In the genomic region with DNA sequence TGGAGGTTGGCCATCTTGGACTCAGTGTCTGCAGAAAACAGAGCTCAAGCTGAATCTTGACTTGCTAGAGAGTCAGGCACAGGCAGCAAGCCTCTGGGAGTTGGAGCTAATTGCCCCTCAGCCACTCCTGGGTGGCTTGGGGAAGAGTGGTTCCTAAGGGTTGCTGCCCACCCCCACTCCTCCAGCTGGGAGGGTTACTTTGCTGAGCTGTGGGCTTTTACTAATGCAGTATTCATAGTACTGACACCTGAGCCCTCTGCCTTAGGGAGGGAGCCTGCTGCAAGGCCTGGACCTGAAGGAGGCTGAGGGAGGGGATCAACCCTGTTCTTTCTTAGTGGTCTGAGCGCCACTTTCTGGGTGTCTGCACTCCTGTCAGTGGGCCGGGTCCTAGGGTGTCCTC, we compare ENCODE assay signal across 9 mouse cellular contexts. TPM values are rescaled to one million over a fixed set of nuclear protein-coding genes. Genes with fewer than 3 reads are reported as not detected.
A peak's percentile ranks its signal among the peaks of the same experiment; 100 is the strongest.
DNase-seq lines count a peak whose midpoint lies in the region; ATAC-seq lines count a peak whose summit lies in the region.
"Had no signal": no experiment of that assay in that cellular context is flagged by ENCODE, and none has a peak within 500 bp of the region (broad histone marks: within the 10 kb centered on the region; RNA-seq: fewer than 3 reads in every experiment).

No protein-coding gene starts in this region.

- H3K27me3 ChIP-seq in neural tube, embryonic 11.5 days (ENCODE audit: control insufficient read depth, insufficient read depth, low read length): no peaks in the 10 kb centered on the region
- no peaks in the 10 kb centered on the region for H3K27me3 ChIP-seq in forebrain, embryonic 16.5 days (replicated peaks; ENCODE audit: control insufficient read depth, insufficient read depth, low read length)
- H3K27me3 ChIP-seq in limb, embryonic 15.5 days: no peaks in the 10 kb centered on the region
- H3K27me3 ChIP-seq in intestine, embryonic 15.5 days (replicated peaks): no peaks in the 10 kb centered on the region

- H3K4me2 ChIP-seq in neural tube, embryonic 11.5 days (ENCODE audit: low read depth): peak overlapping the region; percentile 65
- H3K4me2 ChIP-seq in forebrain, embryonic 16.5 days (ENCODE audit: low read length): peak overlapping the region; percentile 61
- H3K4me2 ChIP-seq in limb, embryonic 15.5 days: no peak overlapping the region
- H3K4me2 ChIP-seq in intestine, embryonic 15.5 days (replicated peaks): no peak overlapping the region

- H3K9me3 ChIP-seq in neural tube, embryonic 11.5 days (ENCODE audit: control insufficient read depth, low read length): no peaks in the 10 kb centered on the region
- H3K9me3 ChIP-seq in forebrain, embryonic 16.5 days (ENCODE audit: control insufficient read depth, low read length): no peaks in the 10 kb centered on the region
- H3K9me3 ChIP-seq in limb, embryonic 15.5 days: no peaks in the 10 kb centered on the region
- H3K9me3 ChIP-seq in intestine, embryonic 15.5 days: no peaks in the 10 kb centered on the region

- DNase-seq in neural tube, embryonic 11.5 days (ENCODE audit: low spot score): no peak
- no peak for DNase-seq in neural tube, embryonic 10.5 days (ENCODE audit: extremely low spot score, low spot score)
- no peak for DNase-seq in right cerebral cortex, postnatal 10 days (ENCODE audit: low spot score in 2 of 2)
- no peak for DNase-seq in urinary bladder, postnatal 14 days (ENCODE audit: low spot score)
- DNase-seq: cerebellum, postnatal 36 days; kidney, adult 9 months had no signal

- peaks cover 20% of the 10 kb centered on the region for H3K4me1 ChIP-seq in neural tube, embryonic 11.5 days (ENCODE audit: control insufficient read depth, insufficient read depth, low read length)
- peaks cover 30% of the 10 kb centered on the region for H3K4me1 ChIP-seq in forebrain, embryonic 16.5 days (replicated peaks; ENCODE audit: control insufficient read depth, insufficient read depth, low read length)
- H3K4me1 ChIP-seq in limb, embryonic 15.5 days: peaks cover 17% of the 10 kb centered on the region
- H3K4me1 ChIP-seq in intestine, embryonic 15.5 days (replicated peaks): peaks cover 8% of the 10 kb centered on the region; the same call in 1 of the 2 replicates

- 0 out of 2 replicates have a peak overlapping the region, but pooled peaks have one; percentile 75 for H3K27ac ChIP-seq in neural tube, embryonic 11.5 days (ENCODE audit: low read depth, low read length)
- no peak overlapping the region for H3K27ac ChIP-seq in forebrain, embryonic 16.5 days (ENCODE audit: low read length)
- H3K27ac ChIP-seq in limb, embryonic 15.5 days: 0 out of 2 replicates have a peak overlapping the region, but pooled peaks have one; percentile 4
- no peak overlapping the region for H3K27ac ChIP-seq in intestine, embryonic 15.5 days

- no peak for ATAC-seq in neural tube, embryonic 11.5 days (ENCODE audit: insufficient read depth, low FRiP score, low TSS enrichment)
- ATAC-seq in forebrain, embryonic 16.5 days: no peak
- no peak for ATAC-seq in limb, embryonic 15.5 days (ENCODE audit: insufficient number of reproducible peaks, low FRiP score, low TSS enrichment, low read depth)
- no peak for ATAC-seq in intestine, embryonic 15.5 days

- 82% methylated on average over 2 of the region's 2 CpGs for WGBS in neural tube, embryonic 11.5 days
- WGBS in forebrain, embryonic 16.5 days: 81% methylated on average over 2 of the region's 2 CpGs
- 75% methylated on average over 2 of the region's 2 CpGs for WGBS in limb, embryonic 15.5 days
- 95% methylated on average over 2 of the region's 2 CpGs for WGBS in intestine, embryonic 15.5 days

- peak overlapping the region; percentile 69 for H3K9ac ChIP-seq in neural tube, embryonic 11.5 days (ENCODE audit: low read length)
- no peak overlapping the region; the same call in 1 of the 2 replicates for H3K9ac ChIP-seq in forebrain, embryonic 16.5 days (replicated peaks; ENCODE audit: low read depth, low read length)
- no peak overlapping the region for H3K9ac ChIP-seq in limb, embryonic 15.5 days
- H3K9ac ChIP-seq in intestine, embryonic 15.5 days: no peak overlapping the region

- H3K4me3 ChIP-seq in neural tube, embryonic 11.5 days (ENCODE audit: low read depth, low read length): peak overlapping the region; percentile 37
- peak overlapping the region; percentile 66 for H3K4me3 ChIP-seq in forebrain, embryonic 16.5 days (replicated peaks; ENCODE audit: low read length)
- no peak overlapping the region for H3K4me3 ChIP-seq in limb, embryonic 15.5 days
- no peak overlapping the region for H3K4me3 ChIP-seq in intestine, embryonic 15.5 days (replicated peaks)

- peaks cover 21% of the 10 kb centered on the region for H3K36me3 ChIP-seq in neural tube, embryonic 11.5 days (ENCODE audit: control insufficient read depth, insufficient read depth, low read length)
- peaks cover 35% of the 10 kb centered on the region for H3K36me3 ChIP-seq in forebrain, embryonic 16.5 days (ENCODE audit: control insufficient read depth, insufficient read depth)
- H3K36me3 ChIP-seq in limb, embryonic 15.5 days: peaks cover 68% of the 10 kb centered on the region
- peaks cover 38% of the 10 kb centered on the region for H3K36me3 ChIP-seq in intestine, embryonic 15.5 days

RNA-seq across cellular contexts. Expression of a gene that starts 21.2 kb away (rescaled TPM):
- 114 and 125 TPM in 2 replicates for polyA plus RNA-seq in neural tube, embryonic 11.5 days (2014; fragmentation: Nextera tagmentation; extraction: Ambion mirVana)
- polyA plus RNA-seq in forebrain, embryonic 16.5 days (2015; fragmentation: Nextera tagmentation; extraction: Ambion mirVana): 150 and 158 TPM in 2 replicates
- polyA plus RNA-seq in limb, embryonic 15.5 days (2015; fragmentation: Nextera tagmentation; extraction: Ambion mirVana): 90.3 and 91.9 TPM in 2 replicates
- polyA plus RNA-seq in intestine, embryonic 15.5 days (2015; fragmentation: Nextera tagmentation; extraction: Ambion mirVana): 82.1 and 84.6 TPM in 2 replicates

RNA-seq across cellular contexts. Expression of a gene that starts 30.7 kb away (rescaled TPM):
- polyA plus RNA-seq in neural tube, embryonic 11.5 days (2014; fragmentation: Nextera tagmentation; extraction: Ambion mirVana): 1.4 and 1.5 TPM in 2 replicates
- 7.8 and 9.4 TPM in 2 replicates for polyA plus RNA-seq in forebrain, embryonic 16.5 days (2015; fragmentation: Nextera tagmentation; extraction: Ambion mirVana)
- polyA plus RNA-seq in limb, embryonic 15.5 days (2015; fragmentation: Nextera tagmentation; extraction: Ambion mirVana): 3.1 and 3.4 TPM in 2 replicates
- 1.4 and 2.0 TPM in 2 replicates for polyA plus RNA-seq in intestine, embryonic 15.5 days (2015; fragmentation: Nextera tagmentation; extraction: Ambion mirVana)

RNA-seq across cellular contexts. Expression of a gene that starts 30.7 kb away (rescaled TPM):
- polyA plus RNA-seq in neural tube, embryonic 11.5 days (2014; fragmentation: Nextera tagmentation; extraction: Ambion mirVana): 12.2 and 14.5 TPM in 2 replicates
- polyA plus RNA-seq in forebrain, embryonic 16.5 days (2015; fragmentation: Nextera tagmentation; extraction: Ambion mirVana): 18.2 and 21.7 TPM in 2 replicates
- polyA plus RNA-seq in limb, embryonic 15.5 days (2015; fragmentation: Nextera tagmentation; extraction: Ambion mirVana): 4.8 and 5.4 TPM in 2 replicates
- polyA plus RNA-seq in intestine, embryonic 15.5 days (2015; fragmentation: Nextera tagmentation; extraction: Ambion mirVana): 3.0 and 3.9 TPM in 2 replicates

RNA-seq across cellular contexts. Expression of a gene that starts 32.7 kb away (rescaled TPM):
- polyA plus RNA-seq in neural tube, embryonic 11.5 days (2014; fragmentation: Nextera tagmentation; extraction: Ambion mirVana): 0.28 and 0.77 TPM in 2 replicates
- 0.52 and 0.76 TPM in 2 replicates for polyA plus RNA-seq in forebrain, embryonic 16.5 days (2015; fragmentation: Nextera tagmentation; extraction: Ambion mirVana)
- 0.06 and 0.07 TPM in 2 replicates for polyA plus RNA-seq in limb, embryonic 15.5 days (2015; fragmentation: Nextera tagmentation; extraction: Ambion mirVana)
- 0.39 and 0.41 TPM in 2 replicates for polyA plus RNA-seq in intestine, embryonic 15.5 days (2015; fragmentation: Nextera tagmentation; extraction: Ambion mirVana)

RNA-seq across cellular contexts. Expression of a gene that starts 51.7 kb away (rescaled TPM):
- 20.6 and 22.1 TPM in 2 replicates for polyA plus RNA-seq in neural tube, embryonic 11.5 days (2014; fragmentation: Nextera tagmentation; extraction: Ambion mirVana)
- 6.9 and 7.4 TPM in 2 replicates for polyA plus RNA-seq in forebrain, embryonic 16.5 days (2015; fragmentation: Nextera tagmentation; extraction: Ambion mirVana)
- 76.7 and 79.5 TPM in 2 replicates for polyA plus RNA-seq in limb, embryonic 15.5 days (2015; fragmentation: Nextera tagmentation; extraction: Ambion mirVana)
- 23.6 and 26.4 TPM in 2 replicates for polyA plus RNA-seq in intestine, embryonic 15.5 days (2015; fragmentation: Nextera tagmentation; extraction: Ambion mirVana)

Comparison
In these comparisons a context has a peak if more than half of its experiments do, and no peak if none do; other contexts are left out.
1. H3K27ac ChIP-seq: peak in neural tube, embryonic 11.5 days (single experiment) and limb, embryonic 15.5 days (single experiment); none in forebrain, embryonic 16.5 days (single experiment) and intestine, embryonic 15.5 days (single experiment).
2. H3K4me2 ChIP-seq: peak in neural tube, embryonic 11.5 days (single experiment) and forebrain, embryonic 16.5 days (single experiment); none in limb, embryonic 15.5 days (single experiment) and intestine, embryonic 15.5 days (single experiment).
3. H3K4me3 ChIP-seq: peak in neural tube, embryonic 11.5 days (single experiment) and forebrain, embryonic 16.5 days (single experiment); none in limb, embryonic 15.5 days (single experiment) and intestine, embryonic 15.5 days (single experiment).